Mouse (Mus musculus) hindbrain, embryonic 11.5 days (tissue): Measurements from ENCODE around the gene Sost. TPM values are rescaled to one million over a fixed set of nuclear protein-coding genes. Genes with fewer than 3 reads are reported as not detected.

Experiments
- ATAC-seq: fragments of 200-750 bp; cut with Nextera tagmentation; 2 replicates; pipeline ENCODE4 v1.8.0; 2017; ENCODE audit warnings: mild to moderate bottlenecking, moderate TSS enrichment, moderate library complexity; ENCODE audit not compliant: low FRiP score
- DNase-seq: peaks from one replicate; pipeline ENCODE4 v3.0.0-alpha.2; 2015; ENCODE audit warnings: low spot score
- H3K27ac ChIP-seq: fragments of 300-500 bp; sonication (generic); 2 replicates; pipeline ENCODE4 v1.5.1; 2014; ENCODE audit warnings: mild to moderate bottlenecking, low read depth, low read length
- H3K27me3 ChIP-seq: fragments of 300-500 bp; sonication (generic); 2 replicates; pipeline ENCODE4 v1.6.1; 2014; ENCODE audit warnings: mild to moderate bottlenecking, low read length, moderate library complexity, mixed read lengths; ENCODE audit not compliant: control insufficient read depth, insufficient read depth
- H3K36me3 ChIP-seq: fragments of 300-500 bp; sonication (generic); 2 replicates; pipeline ENCODE4 v1.6.1; 2014; ENCODE audit warnings: mild to moderate bottlenecking, low read length, moderate library complexity, mixed read lengths; ENCODE audit not compliant: control insufficient read depth, insufficient read depth
- H3K4me1 ChIP-seq: fragments of 300-500 bp; sonication (generic); replicated peaks from 2 replicates; pipeline ENCODE4 v1.6.1; 2014; ENCODE audit warnings: low read length, mixed read lengths; ENCODE audit not compliant: control insufficient read depth, insufficient read depth
- H3K4me2 ChIP-seq: fragments of 300-500 bp; sonication (generic); replicated peaks from 2 replicates; pipeline ENCODE4 v1.6.1; 2014; ENCODE audit warnings: mild to moderate bottlenecking, low read depth, low read length
- H3K4me3 ChIP-seq: fragments of 300-500 bp; sonication (generic); 2 replicates; pipeline ENCODE4 v1.5.1; 2014; ENCODE audit warnings: low read depth, low read length
- H3K9ac ChIP-seq: fragments of 300-500 bp; sonication (generic); 2 replicates; pipeline ENCODE4 v1.6.1; 2014; ENCODE audit warnings: low read depth, low read length
- H3K9me3 ChIP-seq: fragments of 300-500 bp; sonication (generic); 2 replicates; pipeline ENCODE4 v1.6.1; 2016; ENCODE audit warnings: low read length; ENCODE audit not compliant: control insufficient read depth
- WGBS: fragments of 180-500 bp; shearing (Covaris S2); extraction: QIAGEN DNeasy Blood & Tissue Kit; methylation state at CpG from one replicate; pipeline ENCODE4 v1.1.7; 2014; 5-methylcytosine and 5-hydroxymethylcytosine counted together
- polyA plus RNA-seq: library from polyadenylated mRNA; unstranded; fragments of >200 nt; fragmentation: Nextera tagmentation; extraction: Ambion mirVana; gene quantifications from 2 replicates; pipeline ENCODE4 v1.2.1, GENCODE M21; 2014

Sost gene
- polyA plus RNA-seq, 1 experiment from 2014 or later, result 0.31 TPM

GRCm38 (mm10) chr11:101980603-101981157 lies 13.9 kb upstream of the Sost start:
- H3K4me3 ChIP-seq, result no peak overlapping the region
- no peak overlapping the region for H3K27ac ChIP-seq
- 72% methylated on average over 9 of the region's 9 CpGs for WGBS
- H3K4me2 ChIP-seq, result no peak overlapping the region
- no peaks in the 10 kb centered on the region; the same call in 1 of the 2 replicates for H3K27me3 ChIP-seq
- H3K9ac ChIP-seq, result 0 out of 2 replicates have a peak overlapping the region, but pooled peaks have one; percentile 11
- no peaks in the 10 kb centered on the region for H3K36me3 ChIP-seq
- ATAC-seq, result no peak
- no peaks in the 10 kb centered on the region for H3K4me1 ChIP-seq
- DNase-seq, result no peak
- no peaks in the 10 kb centered on the region for H3K9me3 ChIP-seq

GRCm38 (mm10) chr11:101979140-101979539 lies 12.3 kb upstream of the Sost start:
- H3K27me3 ChIP-seq, result no peaks in the 10 kb centered on the region
- 81% methylated on average over 5 of the region's 5 CpGs for WGBS
- H3K36me3 ChIP-seq, result no peaks in the 10 kb centered on the region
- DNase-seq, result no peak
- no peak overlapping the region for H3K4me2 ChIP-seq
- H3K9me3 ChIP-seq, result no peaks in the 10 kb centered on the region
- no peak overlapping the region for H3K9ac ChIP-seq
- no peak overlapping the region for H3K4me3 ChIP-seq
- H3K4me1 ChIP-seq, result no peaks in the 10 kb centered on the region
- no peak for ATAC-seq
- no peak overlapping the region for H3K27ac ChIP-seq

- H3K9me3 ChIP-seq, result no peaks in the 10 kb centered on the region
- H3K9ac ChIP-seq, result no peak overlapping the region
- DNase-seq, result no peak
- no peaks in the 10 kb centered on the region for H3K36me3 ChIP-seq
- H3K4me3 ChIP-seq, result no peak overlapping the region
- no peaks in the 10 kb centered on the region for H3K4me1 ChIP-seq
- WGBS, result 95% methylated on average over 7 of the region's 7 CpGs
- no peaks in the 10 kb centered on the region for H3K27me3 ChIP-seq
- ATAC-seq, result no peak
- H3K4me2 ChIP-seq, result no peak overlapping the region
- no peak overlapping the region for H3K27ac ChIP-seq
Measured at GRCm38 (mm10) chr11:101976949-101977348, 10.1 kb upstream of the Sost start.

- H3K36me3 ChIP-seq, result no peaks in the 10 kb centered on the region
- DNase-seq (no peak), ATAC-seq (no peak)
- H3K9ac ChIP-seq, result no peak overlapping the region
- 48% methylated on average over 9 of the region's 9 CpGs for WGBS
- H3K4me1 ChIP-seq, result no peaks in the 10 kb centered on the region
- H3K27ac ChIP-seq, result no peak overlapping the region
- no peaks in the 10 kb centered on the region for H3K9me3 ChIP-seq
- no peak overlapping the region for H3K4me3 ChIP-seq
- H3K4me2 ChIP-seq, result no peak overlapping the region
- no peaks in the 10 kb centered on the region for H3K27me3 ChIP-seq
Measured at GRCm38 (mm10) chr11:101974923-101975322, 8.1 kb upstream of the Sost start.

GRCm38 (mm10) chr11:101974181-101974580 lies 7.4 kb upstream of the Sost start:
- Histone ChIP-seq H3K9ac (no peak overlapping the region), H3K27ac (no peak overlapping the region), H3K4me2 (no peak overlapping the region), H3K36me3 (no peaks in the 10 kb centered on the region), H3K9me3 (no peaks in the 10 kb centered on the region), H3K27me3 (no peaks in the 10 kb centered on the region), H3K4me3 (no peak overlapping the region), H3K4me1 (no peaks in the 10 kb centered on the region)
- WGBS, result 45% methylated on average over 6 of the region's 6 CpGs
- DNase-seq (no peak), ATAC-seq (no peak)

- Histone ChIP-seq H3K4me1 (no peaks in the 10 kb centered on the region), H3K4me2 (no peak overlapping the region), H3K9me3 (no peaks in the 10 kb centered on the region), H3K27ac (no peak overlapping the region), H3K4me3 (no peak overlapping the region), H3K9ac (no peak overlapping the region), H3K36me3 (no peaks in the 10 kb centered on the region), H3K27me3 (no peaks in the 10 kb centered on the region)
- no peak for DNase-seq
- ATAC-seq, result no peak
- WGBS, result 87% methylated on average over 9 of the region's 9 CpGs
Measured at GRCm38 (mm10) chr11:101973496-101973895, 6.7 kb upstream of the Sost start.

- H3K27ac ChIP-seq, result no peak overlapping the region
- H3K9me3 ChIP-seq, result no peaks in the 10 kb centered on the region
- H3K4me2 ChIP-seq, result no peak overlapping the region
- H3K27me3 ChIP-seq, result no peaks in the 10 kb centered on the region
- 93% methylated on average over 5 of the region's 5 CpGs for WGBS
- no peaks in the 10 kb centered on the region for H3K36me3 ChIP-seq
- no peak overlapping the region for H3K9ac ChIP-seq
- ATAC-seq (no peak), DNase-seq (no peak)
- no peak overlapping the region for H3K4me3 ChIP-seq
- no peaks in the 10 kb centered on the region for H3K4me1 ChIP-seq
Measured at GRCm38 (mm10) chr11:101972651-101973050, 5.8 kb upstream of the Sost start.

GRCm38 (mm10) chr11:101972097-101972496 lies 5.3 kb upstream of the Sost start:
- DNase-seq, result no peak
- Histone ChIP-seq H3K4me1 (0 out of 2 replicates have a peak, but pooled peaks cover 1% of the 10 kb centered on the region), H3K27me3 (no peaks in the 10 kb centered on the region), H3K4me2 (no peak overlapping the region), H3K27ac (no peak overlapping the region), H3K9ac (no peak overlapping the region), H3K36me3 (no peaks in the 10 kb centered on the region), H3K4me3 (no peak overlapping the region), H3K9me3 (no peaks in the 10 kb centered on the region)
- ATAC-seq, result no peak
- 79% methylated on average over 3 of the region's 3 CpGs for WGBS

- no peak overlapping the region for H3K4me2 ChIP-seq
- 46% methylated on average over 3 of the region's 3 CpGs for WGBS
Measured at GRCm38 (mm10) chr11:101971410-101971809, 4.6 kb upstream of the Sost start.

More at GRCm38 (mm10) chr11:101971410-101971809, 4.6 kb upstream of the Sost start:
- Histone ChIP-seq H3K27me3 (peaks cover 5% of the 10 kb centered on the region), H3K4me1 (0 out of 2 replicates have a peak, but pooled peaks cover 5% of the 10 kb centered on the region), H3K36me3 (no peaks in the 10 kb centered on the region), H3K27ac (no peak overlapping the region), H3K9me3 (no peaks in the 10 kb centered on the region), H3K4me3 (no peak overlapping the region), H3K9ac (no peak overlapping the region)
- ATAC-seq (no peak), DNase-seq (no peak)
